Mouse (Mus musculus) neural tube, embryonic 15.5 days (tissue): ENCODE data around the gene Gm9821. TPM values are rescaled to one million over a fixed set of nuclear protein-coding genes. Genes with fewer than 3 reads are reported as not detected.

Source experiments
- ATAC-seq: fragments of 200-750 bp; cut with Nextera tagmentation; 2 replicates; pipeline ENCODE4 v1.8.0; 2017; ENCODE audit warnings: mild to moderate bottlenecking, moderate TSS enrichment, moderate library complexity; ENCODE audit not compliant: low FRiP score
- H3K27ac ChIP-seq: fragments of 300-500 bp; sonication (generic); replicated peaks from 2 replicates; pipeline ENCODE4 v1.5.1; 2015; ENCODE audit warnings: mild to moderate bottlenecking, inconsistent platforms
- H3K27me3 ChIP-seq: fragments of 300-500 bp; sonication (generic); replicated peaks from 2 replicates; pipeline ENCODE4 v1.6.1; 2015; ENCODE audit warnings: inconsistent platforms
- H3K36me3 ChIP-seq: fragments of 300-500 bp; sonication (generic); 2 replicates; pipeline ENCODE4 v1.6.1; 2015; ENCODE audit warnings: inconsistent platforms
- H3K4me1 ChIP-seq: fragments of 300-500 bp; sonication (generic); 2 replicates; pipeline ENCODE4 v1.6.1; 2015; ENCODE audit warnings: inconsistent platforms
- H3K4me2 ChIP-seq: fragments of 300-500 bp; sonication (generic); 2 replicates; pipeline ENCODE4 v1.6.1; 2015; ENCODE audit warnings: inconsistent platforms, mild to moderate bottlenecking, moderate library complexity
- H3K4me3 ChIP-seq: fragments of 300-500 bp; sonication (generic); replicated peaks from 2 replicates; pipeline ENCODE4 v1.5.1; 2015; ENCODE audit warnings: mild to moderate bottlenecking, inconsistent platforms
- H3K9ac ChIP-seq: fragments of 300-500 bp; sonication (generic); replicated peaks from 2 replicates; pipeline ENCODE4 v1.6.1; 2015; ENCODE audit warnings: mild to moderate bottlenecking, inconsistent platforms
- H3K9me3 ChIP-seq: fragments of 300-500 bp; sonication (generic); replicated peaks from 2 replicates; pipeline ENCODE4 v1.6.1; 2016; ENCODE audit warnings: inconsistent platforms
- WGBS: fragments of 180-500 bp; shearing (Covaris S2); methylation state at CpG from one replicate; pipeline ENCODE4 v1.1.7; 2015; ENCODE audit warnings: mixed read lengths; 5-methylcytosine and 5-hydroxymethylcytosine counted together
- polyA plus RNA-seq: library from polyadenylated mRNA; unstranded; fragments of >200 nt; fragmentation: Nextera tagmentation; extraction: Ambion mirVana; gene quantifications from 2 replicates; pipeline ENCODE4 v1.2.1, GENCODE M21; 2015

Gene Gm9821
- polyA plus RNA-seq, 1 experiment from 2014 or later: 0.24 TPM

DNA sequence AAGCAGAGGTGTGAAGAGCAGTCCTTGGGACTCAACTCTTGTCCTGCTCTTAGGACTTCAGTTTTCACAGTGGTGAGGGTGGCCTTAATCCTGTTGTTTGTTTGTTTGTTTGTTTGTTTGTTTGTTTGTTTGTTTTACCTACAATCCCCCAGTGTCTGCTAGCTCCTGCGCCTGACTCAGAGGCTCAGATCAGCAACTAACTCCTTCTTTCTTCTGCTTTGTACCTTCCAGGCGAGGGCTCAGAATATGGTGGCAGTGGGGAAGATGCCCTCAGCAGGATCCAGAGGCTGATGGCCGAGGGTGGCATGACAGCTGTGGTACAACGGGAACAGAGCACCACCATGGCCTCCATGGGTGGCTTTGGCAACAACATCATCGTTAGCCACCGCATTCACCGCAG lies 28.4 kb upstream of the Gm9821 start:
- ATAC-seq: no peak
- Histone ChIP-seq H3K4me2 (no peak overlapping the region), H3K27ac (no peak overlapping the region), H3K36me3 (peaks cover 66% of the 10 kb centered on the region), H3K27me3 (peaks cover 26% of the 10 kb centered on the region), H3K9ac (no peak overlapping the region), H3K4me1 (peaks cover 12% of the 10 kb centered on the region), H3K4me3 (no peak overlapping the region), H3K9me3 (no peaks in the 10 kb centered on the region)
- 91% methylated on average over 7 of the region's 7 CpGs for WGBS

DNA sequence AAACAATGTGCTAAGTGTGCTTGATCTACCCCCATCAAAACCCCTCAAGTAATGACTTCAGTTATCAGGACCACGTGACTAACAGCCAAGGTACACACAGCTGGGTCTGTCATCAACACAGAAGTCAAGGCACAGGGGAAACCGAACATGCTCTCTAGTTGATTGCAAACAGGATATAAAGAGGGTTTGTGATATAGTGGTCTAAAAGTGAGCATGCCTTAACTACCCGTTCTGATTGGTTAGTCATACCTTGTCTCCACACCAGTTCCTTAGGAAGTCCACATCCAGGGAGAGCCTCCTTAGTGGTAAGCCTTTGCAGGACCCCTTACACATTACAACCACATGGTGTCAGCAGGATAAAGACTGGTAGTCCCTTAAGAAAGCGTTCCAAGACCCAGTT lies 25.4 kb upstream of the Gm9821 start:
- no peak overlapping the region for H3K4me2 ChIP-seq
- peaks cover 32% of the 10 kb centered on the region for H3K4me1 ChIP-seq
- WGBS: 72% methylated on average over 4 of the region's 4 CpGs
- H3K27ac ChIP-seq: no peak overlapping the region
- no peak overlapping the region for H3K4me3 ChIP-seq
- H3K27me3 ChIP-seq: peaks cover 48% of the 10 kb centered on the region
- H3K36me3 ChIP-seq: peaks cover 40% of the 10 kb centered on the region
- H3K9ac ChIP-seq: no peak overlapping the region
- H3K9me3 ChIP-seq: no peaks in the 10 kb centered on the region
- no peak for ATAC-seq

DNA sequence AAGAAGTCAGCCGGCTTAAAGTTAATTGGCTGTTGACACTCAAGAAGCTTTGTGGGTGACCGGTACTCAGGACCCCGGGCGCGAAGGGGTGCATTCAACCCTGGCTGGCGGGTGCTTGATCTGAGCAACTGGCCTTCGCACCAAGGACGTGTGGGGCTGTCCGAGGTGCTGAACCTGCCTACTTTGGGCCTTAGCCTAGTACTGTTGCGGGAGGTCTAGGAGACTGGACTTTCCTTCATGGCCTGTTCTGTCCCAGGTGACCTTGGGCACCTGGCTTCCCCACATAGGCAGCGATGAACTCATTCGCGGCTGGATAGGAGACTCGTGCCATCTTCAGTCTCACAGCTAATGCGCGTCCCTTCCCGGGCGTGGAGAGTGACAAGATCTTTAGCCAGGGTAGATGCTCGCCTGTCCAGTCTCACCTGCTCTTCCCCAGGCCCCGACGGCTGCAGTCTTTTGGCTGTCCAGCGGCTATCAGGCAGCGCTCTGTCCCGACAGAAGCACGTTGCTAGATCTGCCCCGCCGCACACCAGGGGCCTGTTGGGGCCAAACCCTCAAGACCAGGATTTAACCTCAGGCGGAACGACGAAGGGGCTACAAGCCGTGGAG lies 24.2 kb upstream of the Gm9821 start:
- ATAC-seq: peak; percentile 4; the same call in 1 of the 2 replicates
- peaks cover 53% of the 10 kb centered on the region for H3K27me3 ChIP-seq
- WGBS: 6% methylated on average over 31 of the region's 31 CpGs

DNA sequence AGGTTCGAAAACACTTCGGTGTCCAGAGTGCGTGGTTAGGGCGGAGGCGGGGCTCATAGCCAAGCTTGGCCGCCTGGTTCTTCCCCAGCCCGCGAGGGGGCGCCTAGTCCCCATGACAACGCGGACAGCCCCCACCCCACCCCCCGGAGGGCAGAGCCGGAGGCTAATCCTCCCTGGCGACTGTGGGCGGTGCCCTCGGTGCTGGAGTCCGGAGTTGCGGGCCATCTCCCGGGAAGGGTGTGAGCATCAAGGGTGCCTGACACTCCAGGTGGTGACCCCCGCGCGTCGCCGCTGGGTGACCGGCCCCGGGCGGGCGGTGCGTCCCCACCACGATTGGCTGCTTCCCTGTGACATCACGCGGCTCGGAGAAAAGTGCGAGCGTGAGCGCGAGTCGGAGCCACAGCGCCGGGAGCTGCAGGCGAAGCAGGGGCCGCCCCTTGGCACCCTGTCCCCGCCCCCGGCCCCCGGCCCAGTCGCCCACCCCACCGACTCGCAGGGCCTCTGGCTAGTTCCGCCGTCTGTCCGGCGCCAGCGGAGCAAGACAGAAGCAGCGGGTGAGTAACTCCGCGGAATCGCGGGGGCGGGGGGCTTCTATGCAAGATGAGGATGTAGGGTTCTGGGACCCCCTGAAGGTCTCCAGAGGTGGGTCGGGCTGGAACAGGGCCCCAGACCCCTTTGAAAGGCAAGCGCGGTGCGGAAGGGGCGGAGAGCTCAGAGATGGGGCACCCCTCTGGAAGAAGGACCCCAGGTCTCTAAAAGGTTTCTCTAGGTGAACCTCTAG lies 23.5 kb upstream of the Gm9821 start:
- Histone ChIP-seq H3K27ac (no peak overlapping the region), H3K4me2 (peak overlapping the region; percentile 93), H3K9me3 (no peaks in the 10 kb centered on the region), H3K4me3 (peak overlapping the region; percentile 69), H3K4me1 (peaks cover 32% of the 10 kb centered on the region), H3K36me3 (peaks cover 24% of the 10 kb centered on the region), H3K9ac (peak overlapping the region; percentile 55), H3K27me3 (peaks cover 53% of the 10 kb centered on the region)
- peak; percentile 75 for ATAC-seq
- 1% methylated on average over 64 of the region's 64 CpGs for WGBS

More for the DNA sequence above, 24.2 kb upstream of the Gm9821 start:
- H3K36me3 ChIP-seq: peaks cover 30% of the 10 kb centered on the region
- no peak overlapping the region for H3K27ac ChIP-seq
- H3K9ac ChIP-seq: peak overlapping the region; percentile 55
- H3K4me1 ChIP-seq: peaks cover 32% of the 10 kb centered on the region
- peak overlapping the region; percentile 69 for H3K4me3 ChIP-seq
- no peaks in the 10 kb centered on the region for H3K9me3 ChIP-seq
- H3K4me2 ChIP-seq: peak overlapping the region; percentile 93

DNA sequence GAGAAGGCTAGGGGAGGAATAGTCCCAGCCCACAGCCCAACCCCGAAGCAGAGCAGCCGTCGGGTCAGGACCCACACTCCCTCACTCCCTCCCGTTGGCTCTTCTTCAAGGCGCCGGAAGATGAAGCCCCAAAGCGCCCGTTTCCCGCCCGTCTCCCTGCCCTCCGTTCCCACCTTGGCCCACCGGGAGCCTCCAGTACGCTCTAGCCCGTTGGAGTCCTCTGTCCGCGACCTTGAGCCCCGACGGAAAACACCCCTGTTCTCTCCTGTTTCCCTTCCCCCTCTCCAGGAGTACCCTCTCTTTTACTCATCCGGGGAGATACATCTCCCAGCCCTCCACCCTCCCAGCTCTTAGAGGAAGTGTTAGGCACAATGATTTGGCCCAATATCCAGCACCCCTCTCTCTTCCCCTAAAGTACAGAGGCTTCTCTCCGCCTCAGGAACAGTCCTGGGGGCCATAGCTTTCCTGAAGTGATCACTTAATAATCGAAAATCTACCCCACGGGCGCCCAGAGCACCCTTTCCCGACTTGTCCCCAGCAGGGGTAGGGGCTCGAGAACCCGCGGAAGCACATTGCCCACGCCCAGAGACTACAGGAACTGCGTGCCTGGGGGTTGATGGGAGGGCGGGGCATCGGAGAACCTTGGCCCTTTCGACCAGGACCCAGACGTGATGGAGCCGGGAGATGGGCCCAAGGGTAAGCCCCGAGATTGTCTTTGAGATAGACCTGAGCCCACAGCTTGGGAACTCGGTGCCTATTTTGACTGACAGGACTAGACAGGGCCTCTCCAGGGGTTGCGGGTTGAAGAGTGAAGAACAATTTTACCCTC lies 22.7 kb upstream of the Gm9821 start:
- Histone ChIP-seq H3K36me3 (peaks cover 16% of the 10 kb centered on the region), H3K9ac (peak overlapping the region; percentile 55), H3K27me3 (peaks cover 53% of the 10 kb centered on the region), H3K4me1 (peaks cover 32% of the 10 kb centered on the region), H3K4me3 (peak overlapping the region; percentile 69), H3K9me3 (no peaks in the 10 kb centered on the region), H3K27ac (no peak overlapping the region), H3K4me2 (peak overlapping the region; percentile 93)
- WGBS: 3% methylated on average over 37 of the region's 37 CpGs
- peak; percentile 4; the same call in 1 of the 2 replicates for ATAC-seq

DNA sequence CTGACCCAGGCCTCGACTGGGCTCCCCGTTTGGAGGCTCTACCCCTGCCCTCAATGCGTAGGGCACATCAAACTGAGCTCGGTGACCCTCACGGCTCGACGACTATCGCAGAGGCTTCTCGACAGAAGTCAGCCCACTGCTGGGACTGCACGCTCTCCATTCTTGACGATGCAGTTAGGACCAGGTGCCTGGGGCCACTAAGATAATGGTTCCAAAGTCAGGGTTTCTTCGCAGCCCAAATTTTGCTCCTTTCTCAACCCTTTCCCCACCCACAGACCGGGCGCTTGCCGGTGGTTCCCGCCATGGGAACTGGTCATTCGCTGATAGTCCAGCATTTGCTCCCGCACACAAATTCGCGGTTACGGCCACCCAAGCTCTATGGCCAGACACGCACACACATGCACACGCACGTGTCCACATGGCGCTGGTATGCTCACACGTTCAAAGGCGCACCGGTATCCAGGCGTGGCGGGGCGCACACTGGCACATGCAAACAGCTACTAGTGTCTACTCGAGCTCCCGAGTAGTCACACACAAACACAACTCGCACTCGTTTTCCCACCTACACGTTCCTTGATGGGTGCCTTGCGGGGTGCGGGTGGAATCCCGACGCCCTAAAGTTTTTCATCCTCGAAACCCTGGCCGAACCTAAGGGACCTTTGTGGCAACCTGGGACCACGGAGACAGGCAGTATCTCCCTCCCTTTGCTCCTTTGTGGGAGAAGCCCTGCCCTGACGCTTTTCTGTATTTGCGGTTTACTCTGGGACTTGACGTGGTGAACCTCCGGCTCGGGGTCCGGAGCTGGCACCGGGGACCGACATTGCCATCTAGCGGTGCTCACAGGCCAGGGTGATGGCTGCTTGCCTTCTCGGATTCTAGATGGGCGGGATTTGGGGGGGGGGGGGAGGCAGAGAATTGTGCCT lies 21.8 kb upstream of the Gm9821 start:
- Histone ChIP-seq H3K9ac (peak overlapping the region; percentile 12; the same call in 1 of the 2 replicates), H3K27ac (no peak overlapping the region), H3K4me1 (peaks cover 32% of the 10 kb centered on the region), H3K4me3 (peak overlapping the region; percentile 69), H3K4me2 (peak overlapping the region; percentile 93), H3K9me3 (no peaks in the 10 kb centered on the region), H3K27me3 (peaks cover 53% of the 10 kb centered on the region), H3K36me3 (peaks cover 7% of the 10 kb centered on the region)
- ATAC-seq: peak; percentile 17; the same call in 1 of the 2 replicates
- 3% methylated on average over 54 of the region's 54 CpGs for WGBS

DNA sequence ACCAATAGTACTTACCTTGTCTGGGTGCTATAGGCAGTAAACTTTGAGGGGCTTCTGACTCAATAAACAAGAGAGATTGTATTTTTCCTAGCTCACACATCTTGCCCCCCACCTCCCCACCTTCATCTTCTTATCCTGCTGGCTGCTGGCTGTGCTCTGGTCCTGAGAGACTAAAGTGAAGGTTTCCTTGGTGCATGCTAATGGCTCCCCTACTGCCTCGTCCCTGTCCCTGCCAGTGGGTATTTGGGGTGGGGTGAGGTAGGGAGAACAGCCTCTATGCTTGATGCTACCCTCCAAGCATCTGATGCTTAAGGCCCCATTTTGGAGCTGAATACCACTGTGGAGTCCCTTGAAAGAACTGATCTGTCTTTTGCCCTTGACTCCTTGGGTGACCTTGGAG lies 20.8 kb upstream of the Gm9821 start:
- H3K4me1 ChIP-seq: peaks cover 37% of the 10 kb centered on the region
- H3K27me3 ChIP-seq: peaks cover 49% of the 10 kb centered on the region
- no peaks in the 10 kb centered on the region for H3K36me3 ChIP-seq
- no peak overlapping the region for H3K4me3 ChIP-seq
- H3K9me3 ChIP-seq: no peaks in the 10 kb centered on the region
- no peak overlapping the region for H3K4me2 ChIP-seq
- WGBS: 57% methylated on average over 1 of the region's 1 CpGs
- no peak overlapping the region for H3K9ac ChIP-seq
- H3K27ac ChIP-seq: no peak overlapping the region
- no peak for ATAC-seq

DNA sequence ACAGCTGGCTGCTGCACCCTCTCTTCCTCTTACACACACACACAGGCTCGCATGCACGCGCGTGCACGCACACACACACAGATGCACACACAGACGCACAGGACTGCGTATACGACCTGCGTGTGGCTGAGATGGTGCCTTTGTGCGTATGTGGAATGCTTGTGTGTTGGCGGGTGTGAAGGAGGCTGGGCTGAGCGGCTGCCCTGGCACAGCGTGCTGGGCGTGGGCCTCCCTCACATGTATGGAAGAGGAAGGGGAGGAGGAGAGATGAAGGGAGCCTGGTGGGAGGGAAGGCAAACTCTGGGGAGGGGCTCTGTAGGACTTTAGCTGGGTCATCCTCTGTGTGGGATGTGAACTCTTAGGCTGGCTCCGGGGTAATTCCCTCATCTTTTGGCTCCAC lies 20.1 kb upstream of the Gm9821 start:
- no peak overlapping the region for H3K4me2 ChIP-seq
- H3K4me3 ChIP-seq: no peak overlapping the region
- no peak overlapping the region for H3K27ac ChIP-seq
- no peak overlapping the region for H3K9ac ChIP-seq
- H3K4me1 ChIP-seq: peaks cover 44% of the 10 kb centered on the region
- no peaks in the 10 kb centered on the region for H3K36me3 ChIP-seq
- WGBS: 87% methylated on average over 15 of the region's 15 CpGs
- no peak for ATAC-seq
- H3K9me3 ChIP-seq: no peaks in the 10 kb centered on the region
- H3K27me3 ChIP-seq: peaks cover 42% of the 10 kb centered on the region

DNA sequence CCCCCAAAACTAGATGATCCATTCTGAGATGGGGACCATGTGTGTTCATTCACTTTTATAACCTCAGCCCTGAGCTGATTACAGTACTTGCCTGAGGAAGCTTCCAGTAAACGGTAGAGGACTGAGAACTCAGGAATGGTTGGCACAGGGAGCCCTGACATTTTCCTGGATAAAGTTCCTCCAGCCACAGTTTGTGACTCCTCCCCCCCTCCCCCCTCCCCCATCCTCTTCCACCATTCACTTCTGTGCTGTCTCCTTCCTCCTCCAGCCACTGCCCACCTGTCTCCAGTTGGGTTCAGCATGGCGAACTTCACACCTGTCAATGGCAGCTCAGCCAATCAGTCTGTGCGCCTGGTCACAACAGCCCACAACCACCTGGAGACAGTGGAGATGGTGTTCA lies 18.6 kb upstream of the Gm9821 start, which contains the start of gene Chrm4:
Chrm4 (plus strand) TSS at position 301 of the 400 bp plus-strand sequence.
- no peak within 1 kb of the TSS for H3K4me3 ChIP-seq
- no peak for ATAC-seq
- H3K9me3 ChIP-seq: no peaks in the 10 kb centered on the region
- peaks cover 46% of the 10 kb centered on the region for H3K4me1 ChIP-seq
- H3K9ac ChIP-seq: no peak within 1 kb of the TSS
- 93% methylated on average over 3 of the region's 3 CpGs for WGBS
- peak within 1 kb of the TSS; percentile 31 for H3K4me2 ChIP-seq
- peaks cover 29% of the 10 kb centered on the region for H3K27me3 ChIP-seq
- H3K36me3 ChIP-seq: no peaks in the 10 kb centered on the region
- H3K27ac ChIP-seq: no peak within 1 kb of the TSS

DNA sequence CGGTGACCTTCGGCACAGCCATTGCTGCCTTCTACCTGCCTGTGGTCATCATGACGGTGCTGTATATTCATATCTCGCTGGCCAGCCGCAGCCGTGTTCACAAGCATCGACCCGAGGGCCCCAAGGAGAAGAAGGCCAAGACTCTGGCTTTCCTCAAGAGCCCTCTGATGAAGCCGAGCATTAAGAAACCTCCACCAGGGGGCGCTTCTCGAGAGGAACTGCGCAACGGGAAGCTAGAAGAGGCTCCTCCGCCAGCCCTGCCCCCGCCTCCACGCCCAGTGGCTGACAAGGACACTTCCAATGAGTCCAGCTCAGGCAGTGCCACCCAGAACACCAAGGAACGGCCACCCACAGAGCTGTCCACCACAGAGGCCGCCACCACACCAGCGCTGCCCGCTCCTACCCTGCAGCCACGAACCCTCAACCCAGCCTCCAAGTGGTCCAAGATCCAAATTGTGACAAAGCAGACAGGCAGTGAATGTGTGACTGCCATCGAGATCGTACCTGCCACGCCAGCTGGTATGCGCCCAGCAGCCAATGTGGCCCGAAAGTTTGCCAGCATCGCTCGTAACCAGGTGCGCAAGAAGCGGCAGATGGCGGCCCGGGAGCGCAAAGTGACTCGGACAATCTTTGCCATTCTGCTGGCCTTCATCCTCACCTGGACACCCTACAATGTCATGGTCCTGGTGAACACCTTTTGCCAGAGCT lies 17.5 kb upstream of the Gm9821 start:
- WGBS: 45% methylated on average over 34 of the region's 34 CpGs
- Histone ChIP-seq H3K4me2 (peak overlapping the region; percentile 31), H3K4me1 (peaks cover 46% of the 10 kb centered on the region), H3K27ac (no peak overlapping the region), H3K9me3 (no peaks in the 10 kb centered on the region), H3K27me3 (peaks cover 18% of the 10 kb centered on the region), H3K4me3 (no peak overlapping the region), H3K9ac (no peak overlapping the region), H3K36me3 (no peaks in the 10 kb centered on the region)
- no peak for ATAC-seq
